Mouse (Mus musculus) myocyte (in vitro differentiated cells): ENCODE measurements at regions not wholly inside any gene's neighbourhood (a gene's known extent, or its start where the extent isn't known, plus 50 kb on each side); places are given as distances from the start of the nearest gene placed in this dataset.

Experiments used
- E2F4 ChIP-seq: IDR thresholded peaks from one replicate; pipeline ENCODE4 v1.6.1; 2011; ENCODE audit warnings: mild to moderate bottlenecking, control low read depth, moderate library complexity; ENCODE audit not compliant: insufficient read depth
- MAX ChIP-seq: IDR thresholded peaks from one replicate; pipeline ENCODE4 v1.6.1; 2011; ENCODE audit warnings: low read depth, mild to moderate bottlenecking, control low read depth
- MYOG ChIP-seq, 3 experiments: IDR thresholded peaks; one replicate each; pipeline ENCODE4 v1.6.1; 2011; ENCODE audit warnings: control low read depth in 2 of 3, low read depth in 2 of 3, mild to moderate bottlenecking in 2 of 3; ENCODE audit not compliant: insufficient read length in 2 of 3, control insufficient read depth in 1 of 3, insufficient read depth in 1 of 3
- POLR2A ChIP-seq: IDR thresholded peaks from one replicate; pipeline ENCODE4 v1.6.1; 2011; ENCODE audit warnings: low read depth, mild to moderate bottlenecking, control low read depth, moderate library complexity; ENCODE audit not compliant: insufficient read length
- POLR2AphosphoS2 ChIP-seq: IDR thresholded peaks from one replicate; pipeline ENCODE4 v1.6.1; 2011; ENCODE audit warnings: low read depth, control low read depth; ENCODE audit not compliant: insufficient read length
- TCF12 ChIP-seq: IDR thresholded peaks from one replicate; pipeline ENCODE4 v1.6.1; 2011; ENCODE audit warnings: mild to moderate bottlenecking, control low read depth; ENCODE audit not compliant: poor library complexity, insufficient read depth, severe bottlenecking
- USF1 ChIP-seq: IDR thresholded peaks from one replicate; pipeline ENCODE4 v1.6.1; 2011; ENCODE audit warnings: low read depth, mild to moderate bottlenecking, control low read depth, moderate library complexity

GRCm38 (mm10) chr15:64541395-64541794, 276.1 kb upstream of the Gm21798 start:
- TF ChIP-seq POLR2AphosphoS2 (no peak), MYOG (IDR thresholded peaks at IDR 0.05; ENCODE audit: control insufficient read depth in 1 of 3, insufficient read depth in 1 of 3, insufficient read length in 2 of 3, low read depth in 2 of 3) (no peak), USF1 (no peak), POLR2A (no peak), TCF12 (no peak), E2F4 (no peak), MAX (no peak)
